Mouse (Mus musculus): Measurements from ENCODE around the gene Apobec3.

The Apobec3 gene

DNA sequence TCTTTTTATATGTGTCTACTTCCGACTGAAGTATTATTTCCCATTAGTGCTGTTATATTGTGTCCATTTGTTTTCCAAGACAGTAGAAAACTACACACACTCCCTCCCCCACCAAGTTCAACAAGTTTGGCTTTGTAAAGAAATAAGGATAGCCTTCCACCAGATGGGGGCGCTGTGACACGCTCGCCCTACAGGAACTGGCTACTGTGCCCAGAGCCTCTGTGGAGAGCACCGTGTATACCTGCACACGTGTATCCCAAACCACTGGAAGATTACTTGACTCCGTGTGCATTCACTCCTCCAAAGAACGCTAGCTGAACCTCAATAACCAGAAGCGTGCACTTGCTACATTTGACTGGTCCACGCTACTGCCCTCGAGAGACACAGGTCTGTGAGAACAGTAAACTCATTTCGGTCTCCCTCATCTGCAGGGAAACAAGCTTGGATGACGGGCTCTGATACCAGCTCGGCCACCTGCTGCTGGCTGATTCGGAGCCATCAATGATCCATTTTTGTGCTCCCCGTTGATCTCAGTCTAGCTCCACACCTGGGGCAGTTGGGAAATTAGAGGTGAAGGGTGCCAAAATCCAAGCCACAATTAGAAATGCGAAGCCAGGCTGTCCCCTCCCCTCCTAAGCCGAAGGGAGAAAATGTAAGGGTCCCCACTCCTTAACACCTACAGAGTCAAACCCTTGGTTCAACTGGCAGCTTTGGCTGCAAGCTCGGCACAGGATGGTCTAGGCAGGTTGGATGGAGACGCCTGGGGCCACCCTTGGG lies at the start of gene Apobec3:
Apobec3 (plus strand) TSS at position 224 of the 777 bp plus-strand sequence.
- peak; percentile 89 for DNase-seq

- DNase-seq, result no peak
Observed at GRCm38 (mm10) chr15:79842985-79843384, 48.5 kb upstream of the Apobec3 start.

DNA sequence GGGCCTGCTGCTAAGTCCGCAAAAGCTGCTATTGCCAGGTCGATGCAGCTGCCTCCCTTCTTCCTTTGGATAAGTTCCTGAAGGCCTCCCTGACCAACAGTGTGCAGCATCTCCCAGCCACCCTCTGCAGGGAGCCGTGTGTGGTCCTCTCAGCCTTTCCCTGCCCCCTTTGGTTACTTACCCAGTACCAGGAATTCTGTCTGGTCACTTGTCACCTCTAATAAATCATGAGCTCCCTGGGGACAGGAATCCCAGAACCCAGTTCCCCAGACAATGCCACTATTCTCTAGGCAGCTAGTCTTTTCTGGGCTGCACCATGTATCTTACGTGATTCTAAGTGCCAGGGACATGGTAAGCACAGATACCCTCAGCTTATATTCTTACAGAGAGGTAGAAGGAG lies 45.5 kb upstream of the Apobec3 start:
- DNase-seq, result no peak

DNA sequence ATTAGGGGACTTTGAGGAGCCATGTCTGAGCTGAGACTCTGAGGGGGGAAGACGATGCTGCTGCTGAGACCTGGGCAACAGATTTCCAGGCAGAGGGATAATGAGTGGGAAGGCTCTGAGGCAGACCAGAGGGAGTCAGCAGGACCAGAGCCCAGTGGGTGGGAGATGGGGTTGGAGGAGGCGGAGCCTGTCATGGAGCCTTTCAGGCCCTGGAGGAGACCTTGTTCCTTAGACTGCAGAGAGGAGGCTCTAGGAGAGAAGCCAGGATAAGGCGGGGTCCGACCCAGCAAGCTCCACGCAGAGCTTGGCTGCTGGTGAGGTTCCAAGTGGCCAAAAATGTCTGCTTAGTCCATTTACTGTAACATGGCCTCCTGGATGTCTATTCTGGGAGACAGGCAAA lies 44.4 kb upstream of the Apobec3 start:
- peak; percentile 77 for DNase-seq

GRCm38 (mm10) chr15:79850143-79850542 lies 41.3 kb upstream of the Apobec3 start:
- DNase-seq, result no peak

DNA sequence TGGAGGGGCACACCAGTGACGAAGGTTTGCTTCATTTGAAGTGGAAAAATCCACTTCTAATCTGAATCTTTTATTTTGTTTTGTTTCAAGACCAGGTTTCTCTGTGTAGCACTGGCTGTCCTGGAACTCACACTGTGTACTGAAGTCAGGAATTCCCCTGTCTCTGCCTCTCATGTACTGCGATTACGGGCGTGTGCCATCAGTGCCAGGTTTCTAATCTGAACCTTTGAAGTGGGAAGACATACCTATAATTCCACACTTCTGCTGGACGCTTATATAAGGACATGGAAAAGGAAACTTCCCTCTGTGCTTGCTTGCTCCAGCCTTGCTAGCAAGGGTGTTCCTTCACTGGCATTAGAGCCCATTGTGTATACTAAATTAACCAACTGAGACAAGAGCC lies 32.5 kb upstream of the Apobec3 start:
- no peak for DNase-seq

DNA sequence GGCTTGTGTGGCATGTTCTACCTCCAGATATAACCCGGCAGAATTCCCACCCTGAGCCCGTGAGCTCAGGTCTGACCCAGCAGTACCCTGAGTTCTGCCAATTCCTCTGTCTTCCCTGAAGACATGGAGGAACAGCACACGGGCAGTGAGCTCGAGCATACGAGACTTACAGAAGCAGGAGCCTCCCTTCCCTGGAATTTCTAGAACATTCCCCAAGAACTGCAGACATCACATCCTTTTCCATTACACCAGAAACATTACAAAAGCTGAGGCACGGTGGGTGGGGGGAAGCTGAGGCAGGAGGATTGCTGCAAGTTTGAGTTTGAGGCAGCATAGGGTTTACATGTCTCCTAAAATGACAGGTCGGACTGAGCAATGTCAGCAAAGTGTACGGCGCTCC lies 31.6 kb upstream of the Apobec3 start:
- DNase-seq, result no peak

GRCm38 (mm10) chr15:79867260-79868002 lies 24.0 kb upstream of the Apobec3 start:
- DNase-seq, result no peak

GRCm38 (mm10) chr15:79873545-79873944 lies 17.9 kb upstream of the Apobec3 start:
- DNase-seq, result no peak

- no peak for DNase-seq
Observed at GRCm38 (mm10) chr15:79873995-79874394, 17.5 kb upstream of the Apobec3 start.

GRCm38 (mm10) chr15:79875261-79875995 lies 16.0 kb upstream of the Apobec3 start:
- DNase-seq, result no peak

- DNase-seq, result peak; percentile 73
Observed at GRCm38 (mm10) chr15:79878725-79879136, 12.7 kb upstream of the Apobec3 start.

DNA sequence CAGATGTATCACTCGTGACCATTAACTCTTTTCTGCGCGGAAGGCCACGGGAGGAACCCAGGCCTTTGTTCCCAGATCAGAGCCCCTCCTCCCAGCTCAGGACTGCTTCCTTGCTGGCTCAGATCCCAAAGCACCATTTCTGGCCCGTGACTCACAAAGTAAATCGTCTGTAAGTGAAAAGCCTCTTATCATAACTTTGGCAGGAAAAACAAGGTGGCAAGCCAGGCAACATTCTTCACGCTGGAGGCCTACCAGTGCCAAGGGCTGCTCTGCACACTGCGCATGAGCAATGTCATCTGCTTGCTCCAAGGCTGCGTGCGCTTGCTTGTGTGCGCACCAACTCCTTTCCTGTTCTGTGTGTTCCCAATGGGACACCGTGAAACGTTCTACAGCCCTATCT lies 12.1 kb upstream of the Apobec3 start:
- peak; percentile 97 for DNase-seq

- no peak for DNase-seq
Observed at GRCm38 (mm10) chr15:79880477-79880876, 11.0 kb upstream of the Apobec3 start.

DNA sequence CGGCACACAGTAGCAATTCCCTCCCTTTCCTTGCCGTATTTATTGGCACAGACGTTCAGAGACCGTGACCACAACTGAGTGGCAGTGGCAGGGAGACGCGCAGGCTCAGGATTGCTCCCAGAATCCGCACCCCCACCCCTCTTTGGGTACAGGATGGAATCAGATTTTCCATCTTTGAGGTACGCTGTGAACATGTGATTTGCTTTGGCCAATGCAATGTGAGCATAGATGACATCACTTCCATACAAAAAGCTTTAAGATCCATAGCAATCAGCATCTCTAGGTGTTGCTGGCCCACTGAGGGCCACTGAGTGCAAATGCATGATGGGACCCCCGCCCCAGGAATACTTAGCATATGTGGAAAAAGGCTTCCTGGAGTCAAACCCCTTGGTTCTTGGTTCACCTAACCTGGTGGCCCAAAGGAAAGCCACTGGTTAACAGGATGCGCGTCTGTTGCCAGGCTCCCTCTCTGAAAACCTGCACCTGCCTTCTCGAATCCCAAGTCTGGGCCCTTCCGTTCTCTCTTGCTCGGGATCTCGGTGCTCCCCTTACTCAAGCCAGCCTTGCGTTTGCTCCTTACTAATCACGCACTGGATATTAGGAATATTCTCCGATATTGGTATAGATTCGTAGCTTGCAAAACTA lies 8.7 kb upstream of the Apobec3 start:
- peak; percentile 21 for DNase-seq

- DNase-seq, result peak; percentile 97
Observed at GRCm38 (mm10) chr15:79883352-79883822, 8.1 kb upstream of the Apobec3 start.

DNA sequence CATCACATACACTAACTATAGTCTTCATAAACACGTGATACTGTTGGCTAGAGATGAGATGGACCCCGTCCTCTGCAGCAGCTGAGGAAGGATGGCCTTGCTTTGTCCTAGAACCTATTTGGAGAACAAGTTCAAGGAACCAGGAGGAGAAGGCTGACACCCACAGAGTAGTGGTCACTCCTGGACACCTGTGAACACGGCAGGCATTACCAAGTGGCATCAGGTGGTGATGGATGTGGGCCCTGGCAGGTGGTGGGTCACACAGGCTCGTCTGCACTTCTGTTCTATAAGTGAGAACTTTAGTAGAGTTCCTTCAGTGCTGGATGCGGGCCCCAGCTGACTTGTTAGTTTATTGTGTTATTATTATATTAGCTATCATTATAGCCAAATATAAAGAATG lies 6.6 kb upstream of the Apobec3 start:
- no peak for DNase-seq

DNA sequence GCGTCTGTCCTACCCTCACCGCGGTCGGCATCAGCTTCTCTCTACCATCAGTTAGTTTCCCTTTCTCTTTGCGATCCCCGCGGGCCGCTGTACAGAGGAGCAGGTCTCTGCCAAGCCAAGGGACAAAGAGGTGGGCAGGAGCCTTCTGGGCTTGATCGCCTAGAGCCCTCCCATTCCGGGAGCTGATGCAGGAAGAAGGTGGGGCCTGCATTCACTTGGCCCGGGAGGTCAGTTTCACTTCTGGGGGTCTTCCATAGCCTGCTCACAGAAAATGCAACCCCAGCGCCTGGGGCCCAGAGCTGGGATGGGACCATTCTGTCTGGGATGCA lies 718 bp downstream of the Apobec3 start:
- peak; percentile 85 for DNase-seq

GRCm38 (mm10) chr15:79892995-79893823 lies 1.8 kb downstream of the Apobec3 start:
- DNase-seq, result no peak

GRCm38 (mm10) chr15:79893824-79894123 lies 2.3 kb downstream of the Apobec3 start:
- no peak for DNase-seq

- DNase-seq, result no peak
Observed at GRCm38 (mm10) chr15:79894343-79894742, 2.9 kb downstream of the Apobec3 start.
